Mouse (Mus musculus): Measurements from ENCODE around the gene Tunar. TPM values are rescaled to one million over a fixed set of nuclear protein-coding genes. Genes with fewer than 3 reads are reported as not detected.
A peak's percentile ranks its signal among the peaks of the same experiment; 100 is the strongest.

Tunar gene
- total RNA-seq (2021): 10 to 100 TPM; 16.2 to 16.8 TPM
- long read RNA-seq, partial matches to known transcripts: 1 of 3 reads
- long read RNA-seq, other reads (novel, unspliced or antisense): 2 of 3 reads

- DNase-seq (ENCODE audit: low spot score in 2 of 2): no peak
These were observed at the start of gene Tunar for GRCm38 (mm10) chr12:105333570-105333969. Tunar (plus strand) TSS chr12:105333870.

GRCm38 (mm10) chr12:105312571-105313035 lies 21.1 kb upstream of the Tunar start:
- peak in 1 of 2 experiments; percentile 18 for DNase-seq (ENCODE audit: low spot score in 2 of 2)

- no peak for DNase-seq (ENCODE audit: low spot score in 2 of 2)
These were observed 19.3 kb upstream of the Tunar start for GRCm38 (mm10) chr12:105314328-105314727.

GRCm38 (mm10) chr12:105322160-105322559 lies 11.5 kb upstream of the Tunar start:
- DNase-seq (ENCODE audit: low spot score in 2 of 2): no peak

- no peak for DNase-seq (ENCODE audit: low spot score in 2 of 2)
These were observed 6.6 kb upstream of the Tunar start for GRCm38 (mm10) chr12:105327051-105327450.

GRCm38 (mm10) chr12:105328396-105328795 lies 5.3 kb upstream of the Tunar start:
- DNase-seq (ENCODE audit: low spot score in 2 of 2): peak; percentile 56 to 75

GRCm38 (mm10) chr12:105336094-105336420 lies 2.4 kb downstream of the Tunar start:
- DNase-seq (ENCODE audit: low spot score in 2 of 2): no peak

- DNase-seq (ENCODE audit: low spot score in 2 of 2): peak; percentile 76 to 77
These were observed 3.0 kb downstream of the Tunar start for GRCm38 (mm10) chr12:105336421-105337289.

- no peak for DNase-seq (ENCODE audit: low spot score in 2 of 2)
These were observed 3.8 kb downstream of the Tunar start for GRCm38 (mm10) chr12:105337290-105338005.

GRCm38 (mm10) chr12:105338256-105338977 lies 4.7 kb downstream of the Tunar start:
- no peak for DNase-seq (ENCODE audit: low spot score in 2 of 2)

GRCm38 (mm10) chr12:105341523-105341922 lies 7.9 kb downstream of the Tunar start:
- no peak for DNase-seq (ENCODE audit: low spot score in 2 of 2)

- DNase-seq (ENCODE audit: low spot score in 2 of 2): no peak
These were observed 10.8 kb downstream of the Tunar start for GRCm38 (mm10) chr12:105344460-105344859.

- DNase-seq (ENCODE audit: low spot score in 2 of 2): no peak
These were observed 13.2 kb downstream of the Tunar start for GRCm38 (mm10) chr12:105346861-105347260.

GRCm38 (mm10) chr12:105347261-105347660 lies 13.6 kb downstream of the Tunar start:
- DNase-seq (ENCODE audit: low spot score in 2 of 2): no peak

GRCm38 (mm10) chr12:105354266-105354665 lies 20.6 kb downstream of the Tunar start:
- peak; percentile 70 to 81 for DNase-seq (ENCODE audit: low spot score in 2 of 2)

- no peak for DNase-seq (ENCODE audit: low spot score in 2 of 2)
These were observed 21.1 kb downstream of the Tunar start for GRCm38 (mm10) chr12:105354772-105355171.

GRCm38 (mm10) chr12:105356781-105357180 lies 23.1 kb downstream of the Tunar start:
- DNase-seq (ENCODE audit: low spot score in 2 of 2): no peak

- no peak for DNase-seq (ENCODE audit: low spot score in 2 of 2)
These were observed 30.0 kb downstream of the Tunar start for GRCm38 (mm10) chr12:105363648-105364047.

GRCm38 (mm10) chr12:105374564-105374963 lies 40.9 kb downstream of the Tunar start:
- DNase-seq (ENCODE audit: low spot score in 2 of 2): no peak

GRCm38 (mm10) chr12:105376976-105377375 lies 43.3 kb downstream of the Tunar start:
- no peak for DNase-seq (ENCODE audit: low spot score in 2 of 2)

GRCm38 (mm10) chr12:105382733-105383132 lies 49.1 kb downstream of the Tunar start:
- DNase-seq (ENCODE audit: low spot score in 2 of 2): no peak
